Mouse (Mus musculus) liver, embryonic 13.5 days (tissue): ENCODE data around the gene Rpl36al. TPM values are rescaled to one million over a fixed set of nuclear protein-coding genes. Genes with fewer than 3 reads are reported as not detected.

Source experiments
- ATAC-seq: fragments of 200-750 bp; cut with Nextera tagmentation; 2 replicates; pipeline ENCODE4 v1.8.0; 2017; ENCODE audit warnings: low read depth, mild to moderate bottlenecking, moderate number of reproducible peaks, moderate library complexity
- DNase-seq: peaks from one replicate; pipeline ENCODE4 v3.0.0; 2022
- H3K27ac ChIP-seq: fragments of 300-500 bp; sonication (generic); 2 replicates; pipeline ENCODE4 v1.5.1; 2015; ENCODE audit warnings: moderate library complexity, mild to moderate bottlenecking, inconsistent platforms
- H3K27me3 ChIP-seq: fragments of 300-500 bp; sonication (generic); 2 replicates; pipeline ENCODE4 v1.6.1; 2015; ENCODE audit warnings: mild to moderate bottlenecking, inconsistent platforms
- H3K36me3 ChIP-seq: fragments of 300-500 bp; sonication (generic); 2 replicates; pipeline ENCODE4 v1.6.1; 2015; ENCODE audit warnings: mild to moderate bottlenecking, inconsistent platforms
- H3K4me1 ChIP-seq: fragments of 300-500 bp; sonication (generic); replicated peaks from 2 replicates; pipeline ENCODE4 v1.6.1; 2015; ENCODE audit warnings: inconsistent platforms
- H3K4me2 ChIP-seq: fragments of 300-500 bp; sonication (generic); 2 replicates; pipeline ENCODE4 v1.6.1; 2015; ENCODE audit warnings: inconsistent platforms, mild to moderate bottlenecking, moderate library complexity
- H3K4me3 ChIP-seq: fragments of 300-500 bp; sonication (generic); replicated peaks from 2 replicates; pipeline ENCODE4 v1.5.1; 2015; ENCODE audit warnings: mild to moderate bottlenecking, inconsistent platforms
- H3K9ac ChIP-seq: fragments of 300-500 bp; sonication (generic); 2 replicates; pipeline ENCODE4 v1.6.1; 2015; ENCODE audit warnings: mild to moderate bottlenecking, inconsistent platforms
- H3K9me3 ChIP-seq: fragments of 300-500 bp; sonication (generic); replicated peaks from 2 replicates; pipeline ENCODE4 v1.6.1; 2016; ENCODE audit warnings: inconsistent platforms
- WGBS: fragments of 180-500 bp; shearing (Covaris S2); methylation state at CpG from one replicate; pipeline ENCODE4 v1.1.7; 2015; ENCODE audit not compliant: insufficient replicate concordance; 5-methylcytosine and 5-hydroxymethylcytosine counted together
- microRNA-seq: library from miRNA; unstranded; fragments of <30 nt; microRNA quantifications from one replicate; pipeline ENCODE4, GENCODE M21; 2016
- polyA plus RNA-seq: library from polyadenylated mRNA; unstranded; fragments of >200 nt; fragmentation: Nextera tagmentation; extraction: Ambion mirVana; gene quantifications from 2 replicates; pipeline ENCODE4 v1.2.1, GENCODE M21; 2015

Rpl36al gene
- polyA plus RNA-seq, 1 experiment from 2014 or later, result 736 TPM

DNA sequence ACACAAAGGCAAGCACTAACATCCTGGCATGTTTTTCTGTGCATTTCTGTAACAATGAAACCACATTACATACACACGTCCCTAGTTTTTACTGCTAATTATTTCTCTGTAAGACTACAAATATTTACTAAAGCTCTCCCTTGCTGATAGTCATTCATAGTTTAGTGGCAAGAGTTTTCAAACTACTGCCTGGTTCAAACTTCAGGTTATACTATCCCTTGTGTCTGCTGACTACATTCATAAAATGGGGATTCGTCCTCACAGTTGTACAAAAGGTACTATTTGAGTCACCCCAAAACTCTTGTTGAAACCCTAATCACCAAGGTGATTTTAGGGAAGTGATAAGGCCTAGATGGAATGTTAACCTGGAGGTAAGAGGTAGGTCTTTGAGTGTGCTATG, 28.0 kb downstream of the Rpl36al start:
- Histone ChIP-seq H3K27me3 (no peaks in the 10 kb centered on the region), H3K4me1 (peaks cover 23% of the 10 kb centered on the region), H3K36me3 (peaks cover 23% of the 10 kb centered on the region), H3K4me3 (no peak overlapping the region), H3K9ac (no peak overlapping the region), H3K27ac (peak overlapping the region; percentile 95; the same call in 1 of the 2 replicates), H3K9me3 (no peaks in the 10 kb centered on the region), H3K4me2 (no peak overlapping the region)
- no peak for DNase-seq
- ATAC-seq, result no peak
- WGBS, result 72% methylated on average over 2 of the region's 2 CpGs

DNA sequence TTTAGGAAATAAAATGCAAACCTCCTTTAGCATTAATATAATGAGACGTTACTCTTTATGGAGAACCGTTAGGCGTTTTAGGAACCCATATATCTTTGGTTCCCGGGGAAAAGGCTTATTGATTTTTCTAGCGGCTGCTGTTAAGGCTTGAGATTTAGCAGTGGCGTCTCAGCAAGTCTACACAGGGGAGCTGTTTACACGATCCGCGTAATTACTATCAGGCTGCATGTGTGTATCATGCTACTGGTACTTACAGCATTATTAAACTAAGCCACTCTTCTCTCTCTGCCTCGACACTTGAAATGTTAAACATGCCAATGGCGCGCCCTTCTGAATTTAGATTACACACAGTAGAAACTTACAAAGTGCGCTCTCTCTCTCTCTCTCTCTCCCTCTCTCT, 33.8 kb downstream of the Rpl36al start:
- Histone ChIP-seq H3K9me3 (no peaks in the 10 kb centered on the region), H3K9ac (no peak overlapping the region), H3K4me3 (no peak overlapping the region), H3K4me2 (no peak overlapping the region), H3K27ac (no peak overlapping the region), H3K36me3 (no peaks in the 10 kb centered on the region), H3K27me3 (no peaks in the 10 kb centered on the region), H3K4me1 (no peaks in the 10 kb centered on the region)
- no peak for ATAC-seq
- 67% methylated on average over 13 of the region's 13 CpGs for WGBS
- DNase-seq, result no peak

DNA sequence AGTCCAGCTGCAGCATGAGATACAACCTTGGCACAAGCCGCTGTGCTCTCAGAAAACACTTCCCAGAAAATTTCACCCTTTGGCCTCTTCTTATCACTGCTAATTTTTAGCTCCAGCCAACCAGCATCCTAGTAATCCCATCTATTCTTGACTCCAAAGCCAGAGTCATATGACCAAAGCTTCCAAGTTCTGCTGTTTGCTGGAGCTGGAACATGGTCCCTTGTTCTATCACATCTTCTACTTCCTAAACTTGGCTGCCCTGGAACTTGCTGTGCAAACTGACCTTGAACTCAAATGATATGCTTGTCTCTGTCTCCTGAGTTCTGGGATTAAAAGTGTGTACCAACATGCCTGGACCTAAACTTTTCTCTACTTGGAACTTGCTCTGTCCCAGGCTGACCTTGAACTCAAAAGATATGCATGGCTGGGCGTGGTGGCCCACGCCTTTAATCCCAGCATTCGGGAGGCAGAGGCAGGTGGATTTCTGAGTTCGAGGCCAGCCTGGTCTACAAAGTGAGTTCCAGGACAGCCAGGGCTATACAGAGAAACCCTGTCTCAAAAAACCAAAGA, 36.6 kb downstream of the Rpl36al start:
- no peaks in the 10 kb centered on the region for H3K4me1 ChIP-seq
- no peaks in the 10 kb centered on the region for H3K36me3 ChIP-seq
- H3K27me3 ChIP-seq, result no peaks in the 10 kb centered on the region
- H3K9ac ChIP-seq, result no peak overlapping the region
- ATAC-seq, result no peak
- DNase-seq, result no peak
- H3K4me2 ChIP-seq, result no peak overlapping the region
- H3K4me3 ChIP-seq, result no peak overlapping the region
- H3K9me3 ChIP-seq, result no peaks in the 10 kb centered on the region
- H3K27ac ChIP-seq, result no peak overlapping the region
- WGBS, result 71% methylated on average over 5 of the region's 5 CpGs

DNA sequence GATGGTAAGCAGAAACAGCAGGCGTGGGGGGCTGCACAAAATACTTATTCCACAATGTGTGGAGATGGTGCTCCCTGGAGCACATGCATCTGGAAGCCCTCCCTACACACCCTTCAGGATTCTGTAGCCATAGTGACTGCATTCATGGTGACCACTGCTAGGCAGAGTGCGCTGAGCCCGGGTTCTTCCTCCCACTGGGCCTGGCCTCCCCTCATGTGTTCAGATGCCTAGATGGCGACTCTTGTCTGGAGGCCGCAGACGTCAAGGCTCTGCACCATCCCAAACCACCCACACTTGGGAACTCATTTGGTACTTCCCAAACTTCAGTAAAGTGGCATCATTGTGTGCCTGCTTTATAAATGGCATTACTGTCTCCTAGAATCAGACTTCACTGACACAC, 40.4 kb downstream of the Rpl36al start:
- no peak overlapping the region for H3K9ac ChIP-seq
- H3K4me1 ChIP-seq, result no peaks in the 10 kb centered on the region
- H3K4me2 ChIP-seq, result no peak overlapping the region
- no peak overlapping the region for H3K4me3 ChIP-seq
- no peak overlapping the region for H3K27ac ChIP-seq
- no peak for DNase-seq
- no peak for ATAC-seq
- WGBS, result 62% methylated on average over 6 of the region's 6 CpGs
- H3K36me3 ChIP-seq, result no peaks in the 10 kb centered on the region
- no peaks in the 10 kb centered on the region for H3K9me3 ChIP-seq
- H3K27me3 ChIP-seq, result no peaks in the 10 kb centered on the region

DNA sequence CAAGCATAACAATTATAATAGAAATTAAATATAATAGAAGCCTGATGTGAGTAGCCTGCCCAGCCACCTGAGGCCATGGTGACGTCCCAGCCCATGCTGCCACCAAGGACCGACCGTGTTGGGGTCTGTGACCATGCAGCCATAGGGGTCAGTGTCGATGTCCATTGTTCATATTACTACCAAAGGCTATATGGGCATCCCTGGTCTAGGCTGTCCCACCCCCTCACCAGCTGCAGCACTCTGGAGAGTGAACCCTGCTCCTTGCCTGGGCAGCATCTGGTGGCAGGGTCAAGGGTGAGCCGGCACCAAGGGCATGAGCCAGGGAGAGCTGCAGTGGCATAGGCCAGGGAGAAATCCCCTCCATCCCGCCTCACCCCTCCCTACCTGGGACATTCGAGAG, 44.0 kb downstream of the Rpl36al start:
- Histone ChIP-seq H3K36me3 (no peaks in the 10 kb centered on the region), H3K9ac (no peak overlapping the region), H3K27me3 (no peaks in the 10 kb centered on the region), H3K9me3 (no peaks in the 10 kb centered on the region), H3K4me3 (no peak overlapping the region), H3K27ac (no peak overlapping the region), H3K4me1 (no peaks in the 10 kb centered on the region), H3K4me2 (no peak overlapping the region)
- WGBS, result 68% methylated on average over 7 of the region's 7 CpGs
- DNase-seq, result no peak
- ATAC-seq, result no peak

DNA sequence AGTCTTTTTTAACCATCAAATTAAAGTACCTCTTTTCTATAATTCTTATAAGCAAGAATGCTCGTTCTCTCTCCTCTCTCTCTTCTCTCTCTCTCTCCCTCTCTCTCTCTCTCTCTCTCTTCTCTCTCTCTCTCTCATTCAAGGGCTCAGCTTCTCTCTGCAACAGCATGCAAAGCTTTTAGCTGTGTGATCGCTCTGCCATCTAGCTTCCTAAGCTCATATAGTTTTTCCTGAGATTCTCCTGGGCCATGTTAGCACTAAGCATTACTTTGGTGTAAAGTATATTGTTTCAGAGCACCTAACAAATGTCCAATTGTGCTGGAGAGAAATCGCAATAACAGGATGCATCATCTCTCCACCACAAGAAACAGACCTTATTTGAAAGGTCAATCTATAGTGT, 44.7 kb downstream of the Rpl36al start:
- H3K4me3 ChIP-seq, result no peak overlapping the region
- no peak overlapping the region for H3K27ac ChIP-seq
- ATAC-seq (no peak), DNase-seq (no peak)
- WGBS, result 70% methylated on average over 3 of the region's 3 CpGs
- H3K4me1 ChIP-seq, result no peaks in the 10 kb centered on the region
- no peak overlapping the region for H3K4me2 ChIP-seq
- H3K36me3 ChIP-seq, result no peaks in the 10 kb centered on the region
- no peak overlapping the region for H3K9ac ChIP-seq
- no peaks in the 10 kb centered on the region for H3K27me3 ChIP-seq
- no peaks in the 10 kb centered on the region for H3K9me3 ChIP-seq

Small RNA genes lying within 50 kb of the gene (microRNA-seq; reads per million reads assigned to microRNA genes)
- not detected for gene Gm47287
- gene Gm47295, result not detected

Other genes starting within 250 kb of the Rpl36al start
- 1,343 and 1,574 TPM in 2 replicates for gene Rps29, start 24.9 kb downstream of the Rpl36al start, polyA plus RNA-seq
- gene Lrr1, start 15.3 kb downstream of the Rpl36al start, polyA plus RNA-seq, result 24.6 and 28.9 TPM in 2 replicates
- 27.9 and 32.2 TPM in 2 replicates for gene Mgat2, start 74 bp upstream of the Rpl36al start, polyA plus RNA-seq
- gene Gm49383, start 13.0 kb upstream of the Rpl36al start, polyA plus RNA-seq, result 28.8 and 32.0 TPM in 2 replicates
- 7.1 and 8.8 TPM in 2 replicates for gene Dnaaf2, start 14.3 kb upstream of the Rpl36al start, polyA plus RNA-seq
- gene Gm49384, start 20.2 kb upstream of the Rpl36al start, polyA plus RNA-seq, result 27.7 and 29.9 TPM in 2 replicates
- 29.0 and 32.5 TPM in 2 replicates for gene Pole2, start 44.1 kb upstream of the Rpl36al start, polyA plus RNA-seq
- gene Klhdc1, start 57.1 kb upstream of the Rpl36al start, polyA plus RNA-seq, result 3.7 and 3.9 TPM in 2 replicates
- gene Klhdc2, start 112.6 kb upstream of the Rpl36al start, polyA plus RNA-seq, result 102 and 104 TPM in 2 replicates
- 47.5 and 56.5 TPM in 2 replicates for gene Nemf, start 173.1 kb upstream of the Rpl36al start, polyA plus RNA-seq
- gene Arf6, start 188.1 kb upstream of the Rpl36al start, polyA plus RNA-seq, result 38.2 and 41.6 TPM in 2 replicates
- gene Gm9887, start 188.4 kb upstream of the Rpl36al start, polyA plus RNA-seq, result 0.71 and 0.93 TPM in 2 replicates